Comparison of ENCODE assay signal across 11 mouse cellular contexts in the genomic region with DNA sequence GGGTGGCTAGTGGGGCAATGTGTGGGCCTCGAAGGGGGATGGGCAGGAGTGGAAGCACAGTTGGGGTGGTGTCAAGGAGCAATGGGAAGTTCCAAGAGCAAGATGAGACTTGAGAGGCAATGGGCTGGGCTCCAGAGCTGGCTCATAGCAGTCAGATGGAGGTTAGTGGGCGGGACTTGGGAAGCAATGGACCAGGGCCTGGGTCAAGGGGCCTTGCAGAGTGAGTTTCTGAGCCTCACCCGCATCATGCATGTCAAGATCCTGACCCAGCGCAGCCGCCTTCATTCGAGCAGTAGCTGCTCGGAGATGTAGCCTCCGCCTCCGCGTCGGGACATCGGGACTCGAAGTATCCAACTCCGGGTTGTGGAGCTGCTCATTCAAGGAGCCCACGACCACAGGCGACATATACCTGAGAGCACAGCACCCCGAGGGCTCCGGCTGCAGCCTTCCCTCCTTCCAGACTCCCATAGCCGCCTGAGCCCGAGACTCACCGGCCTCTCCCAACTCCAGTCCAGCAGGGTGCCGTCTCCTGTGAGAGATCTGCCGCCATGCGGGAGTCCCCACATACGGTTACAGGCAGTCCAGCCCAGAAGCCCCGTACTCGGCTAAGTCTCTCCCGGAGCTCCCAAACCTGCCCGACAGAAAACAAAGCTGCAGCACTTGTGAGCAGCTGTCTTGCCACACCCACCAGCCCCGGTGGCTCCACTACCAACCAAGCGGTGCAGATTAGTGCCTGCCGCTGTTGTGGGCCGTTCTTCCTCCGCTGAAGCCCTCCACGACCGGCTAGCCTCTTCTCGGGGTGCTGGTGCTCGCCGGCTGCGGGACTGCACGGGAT. TPM values are rescaled to one million over a fixed set of nuclear protein-coding genes. Genes with fewer than 3 reads are reported as not detected.
DNase-seq lines count a peak whose midpoint lies in the region; ATAC-seq and TF ChIP-seq lines count a peak whose summit lies in the region.
"Had no signal": no experiment of that assay in that cellular context is flagged by ENCODE, and none has a peak within 500 bp of the region (broad histone marks: within the 10 kb centered on the region; RNA-seq: fewer than 3 reads in every experiment).

No protein-coding gene starts in this region.

- no peak for TF ChIP-seq EP300 in heart, postnatal 0 days (IDR thresholded peaks at IDR 0.05; ENCODE audit: low read depth)

- no peak for ATAC-seq in heart, postnatal 0 days (ENCODE audit: insufficient read depth, low read depth)
- ATAC-seq in forebrain, embryonic 16.5 days: no peak
- no peak for ATAC-seq in stomach, embryonic 14.5 days (ENCODE audit: insufficient number of reproducible peaks, insufficient read depth, low FRiP score, low read depth)

- TF ChIP-seq CTCF in heart, postnatal 0 days (IDR thresholded peaks at IDR 0.05; ENCODE audit: low read depth): no peak

- peak overlapping the region; percentile 52 for H3K4me2 ChIP-seq in heart, postnatal 0 days (ENCODE audit: low read depth, low read length)
- H3K4me2 ChIP-seq in forebrain, embryonic 16.5 days (ENCODE audit: low read length): peak overlapping the region; percentile 75
- H3K4me2 ChIP-seq in stomach, embryonic 14.5 days (replicated peaks; ENCODE audit: low read depth, low read length): peak overlapping the region; percentile 25; the same call in 1 of the 2 replicates
- H3K4me2 ChIP-seq: liver, embryonic 15.5 days had no signal

- DNase-seq in heart, postnatal 0 days (ENCODE audit: low spot score): no peak
- no peak for DNase-seq in heart, postnatal 4 days
- DNase-seq in kidney, postnatal 36 days: peak; percentile 61 to 66
- no peak for DNase-seq in adrenal gland, adult 8-10 months
- no peak for DNase-seq in adipocyte (ENCODE audit: low spot score)
- DNase-seq in cerebellum, postnatal 36 days: no peak
- DNase-seq: cerebellum, postnatal 10 days had no signal

- H3K27ac ChIP-seq in heart, postnatal 0 days (ENCODE audit: low read depth): no peak overlapping the region
- no peak overlapping the region for H3K27ac ChIP-seq in forebrain, embryonic 16.5 days (ENCODE audit: low read length)
- H3K27ac ChIP-seq in stomach, embryonic 14.5 days (ENCODE audit: low read length): no peak overlapping the region
- H3K27ac ChIP-seq: liver, embryonic 15.5 days had no signal

- WGBS in heart, postnatal 0 days: 40% methylated on average over 41 of the region's 41 CpGs
- 11% methylated on average over 41 of the region's 41 CpGs for WGBS in forebrain, embryonic 16.5 days
- WGBS in stomach, embryonic 14.5 days: 26% methylated on average over 41 of the region's 41 CpGs

- H3K36me3 ChIP-seq in heart, postnatal 0 days (replicated peaks; ENCODE audit: control insufficient read depth, insufficient read depth, low read length): no peaks in the 10 kb centered on the region
- 0 out of 2 replicates have a peak, but pooled peaks cover 13% of the 10 kb centered on the region for H3K36me3 ChIP-seq in forebrain, embryonic 16.5 days (ENCODE audit: control insufficient read depth, insufficient read depth)
- H3K36me3 ChIP-seq in stomach, embryonic 14.5 days (ENCODE audit: control insufficient read depth, insufficient read depth, low read length): 0 out of 2 replicates have a peak, but pooled peaks cover 3% of the 10 kb centered on the region
- H3K36me3 ChIP-seq: liver, embryonic 15.5 days had no signal

- H3K4me3 ChIP-seq in heart, postnatal 0 days (ENCODE audit: low read depth, low read length): peak overlapping the region; percentile 26
- peak overlapping the region; percentile 45 for H3K4me3 ChIP-seq in forebrain, embryonic 16.5 days (replicated peaks; ENCODE audit: low read length)
- H3K4me3 ChIP-seq in stomach, embryonic 14.5 days (ENCODE audit: low read depth, low read length): no peak overlapping the region
- H3K4me3 ChIP-seq: liver, embryonic 15.5 days had no signal

- 0 out of 2 replicates have a peak, but pooled peaks cover 4% of the 10 kb centered on the region for H3K4me1 ChIP-seq in heart, postnatal 0 days (ENCODE audit: control insufficient read depth, insufficient read depth)
- H3K4me1 ChIP-seq in forebrain, embryonic 16.5 days (replicated peaks; ENCODE audit: control insufficient read depth, insufficient read depth, low read length): peaks cover 65% of the 10 kb centered on the region
- H3K4me1 ChIP-seq in stomach, embryonic 14.5 days (ENCODE audit: control insufficient read depth, insufficient read depth, low read length): peaks cover 22% of the 10 kb centered on the region

- no peaks in the 10 kb centered on the region for H3K9me3 ChIP-seq in heart, postnatal 0 days (replicated peaks; ENCODE audit: control insufficient read depth, low read length)
- peaks cover 2% of the 10 kb centered on the region for H3K9me3 ChIP-seq in forebrain, embryonic 16.5 days (ENCODE audit: control insufficient read depth, low read length)
- peaks cover 2% of the 10 kb centered on the region; the same call in 1 of the 2 replicates for H3K9me3 ChIP-seq in stomach, embryonic 14.5 days (ENCODE audit: control insufficient read depth, low read depth, low read length)
- H3K9me3 ChIP-seq: liver, embryonic 15.5 days had no signal

- no peak overlapping the region for H3K9ac ChIP-seq in heart, postnatal 0 days (replicated peaks; ENCODE audit: low read depth, low read length)
- H3K9ac ChIP-seq in forebrain, embryonic 16.5 days (replicated peaks; ENCODE audit: low read depth, low read length): peak overlapping the region; percentile 61
- H3K9ac ChIP-seq in stomach, embryonic 14.5 days (replicated peaks; ENCODE audit: low read depth, low read length): no peak overlapping the region; the same call in 1 of the 2 replicates
- H3K9ac ChIP-seq: liver, embryonic 15.5 days had no signal

- H3K27me3 ChIP-seq in heart, postnatal 0 days (ENCODE audit: control insufficient read depth, insufficient read depth, low read length): peaks cover 13% of the 10 kb centered on the region
- H3K27me3 ChIP-seq in forebrain, embryonic 16.5 days (replicated peaks; ENCODE audit: control insufficient read depth, insufficient read depth, low read length): no peaks in the 10 kb centered on the region; the same call in 1 of the 2 replicates
- H3K27me3 ChIP-seq in stomach, embryonic 14.5 days (ENCODE audit: control insufficient read depth, insufficient read depth, low read length): no peaks in the 10 kb centered on the region

RNA-seq across cellular contexts. Expression of a gene that starts 2.8 kb away (rescaled TPM):
- total RNA-seq in heart, postnatal 0 days (2014; rRNA removed; ENCODE audit: low replicate concordance): not detected in 2 replicates
- polyA plus RNA-seq in heart, postnatal 0 days (2015; fragmentation: Nextera tagmentation; extraction: Ambion mirVana): 0.47 and 0.60 TPM in 2 replicates
- total RNA-seq in heart, postnatal 4 days (2021): under 1 TPM; 0.36 to 0.76 TPM
- polyA plus RNA-seq in forebrain, embryonic 16.5 days (2015; fragmentation: Nextera tagmentation; extraction: Ambion mirVana): 1.6 and 2.4 TPM in 2 replicates
- 2.4 and 4.4 TPM in 2 replicates for polyA plus RNA-seq in stomach, embryonic 14.5 days (2014; fragmentation: Nextera tagmentation; extraction: Ambion mirVana)
- under 1 TPM in 2 of 4 experiments, not detected in 2; 0.17 to 0.38 TPM for total RNA-seq in adrenal gland, adult 8-10 months (2022)

RNA-seq across cellular contexts. Expression of a gene that starts 4.3 kb away (rescaled TPM):
- not detected in 2 replicates for total RNA-seq in heart, postnatal 0 days (2014; rRNA removed; ENCODE audit: low replicate concordance)
- 0.05 and 0.07 TPM in 2 replicates for polyA plus RNA-seq in heart, postnatal 0 days (2015; fragmentation: Nextera tagmentation; extraction: Ambion mirVana)
- total RNA-seq in heart, postnatal 4 days (2021): not detected
- 0.10 TPM in 1 of 2 replicates, not detected in the other for polyA plus RNA-seq in forebrain, embryonic 16.5 days (2015; fragmentation: Nextera tagmentation; extraction: Ambion mirVana)
- polyA plus RNA-seq in stomach, embryonic 14.5 days (2014; fragmentation: Nextera tagmentation; extraction: Ambion mirVana): 0.22 and 0.23 TPM in 2 replicates
- not detected for total RNA-seq in adrenal gland, adult 8-10 months (2022)
- total RNA-seq: CH12.LX had no signal
- polyA plus RNA-seq: liver, embryonic 15.5 days had no signal

RNA-seq across cellular contexts. Expression of a gene that starts 4.4 kb away (rescaled TPM):
- total RNA-seq in heart, postnatal 0 days (2014; rRNA removed; ENCODE audit: low replicate concordance): 1.1 and 6.0 TPM in 2 replicates
- polyA plus RNA-seq in heart, postnatal 0 days (2015; fragmentation: Nextera tagmentation; extraction: Ambion mirVana): 1.9 TPM in 2 replicates
- total RNA-seq in heart, postnatal 4 days (2021): 1 to 10 TPM; 2.3 to 2.5 TPM
- 212 and 245 TPM in 2 replicates for polyA plus RNA-seq in forebrain, embryonic 16.5 days (2015; fragmentation: Nextera tagmentation; extraction: Ambion mirVana)
- 5.2 and 5.8 TPM in 2 replicates for polyA plus RNA-seq in stomach, embryonic 14.5 days (2014; fragmentation: Nextera tagmentation; extraction: Ambion mirVana)
- total RNA-seq in adrenal gland, adult 8-10 months (2022): 1 to 10 TPM in 2 of 4 experiments, under 1 TPM in 2; 0.38 to 1.3 (median 0.97) TPM
- total RNA-seq: CH12.LX had no signal

RNA-seq across cellular contexts. Expression of a gene that starts 4.6 kb away (rescaled TPM):
- total RNA-seq in heart, postnatal 0 days (2014; rRNA removed; ENCODE audit: low replicate concordance): 8.2 TPM in 1 of 2 replicates, not detected in the other
- polyA plus RNA-seq in heart, postnatal 0 days (2015; fragmentation: Nextera tagmentation; extraction: Ambion mirVana): 0.49 and 0.68 TPM in 2 replicates
- total RNA-seq in heart, postnatal 4 days (2021): 1 to 10 TPM in 1 of 2 experiments, under 1 TPM in 1; 0.26 to 1.3 TPM
- polyA plus RNA-seq in forebrain, embryonic 16.5 days (2015; fragmentation: Nextera tagmentation; extraction: Ambion mirVana): 5.6 and 6.3 TPM in 2 replicates
- 4.9 and 5.0 TPM in 2 replicates for polyA plus RNA-seq in stomach, embryonic 14.5 days (2014; fragmentation: Nextera tagmentation; extraction: Ambion mirVana)
- under 1 TPM in 3 of 4 experiments, not detected in 1; 0.08 to 0.35 (median 0.09) TPM for total RNA-seq in adrenal gland, adult 8-10 months (2022)
- total RNA-seq: CH12.LX had no signal

RNA-seq across cellular contexts. Expression of a gene that starts 11.6 kb away (rescaled TPM):
- 12.0 and 13.4 TPM in 2 replicates for total RNA-seq in heart, postnatal 0 days (2014; rRNA removed; ENCODE audit: low replicate concordance)
- polyA plus RNA-seq in heart, postnatal 0 days (2015; fragmentation: Nextera tagmentation; extraction: Ambion mirVana): 0.96 and 1.1 TPM in 2 replicates
- 1 to 10 TPM; 7.9 to 8.2 TPM for total RNA-seq in heart, postnatal 4 days (2021)
- 11.1 and 14.0 TPM in 2 replicates for polyA plus RNA-seq in forebrain, embryonic 16.5 days (2015; fragmentation: Nextera tagmentation; extraction: Ambion mirVana)
- 6.7 and 7.8 TPM in 2 replicates for polyA plus RNA-seq in stomach, embryonic 14.5 days (2014; fragmentation: Nextera tagmentation; extraction: Ambion mirVana)
- 10 to 100 TPM; 22.7 to 48.4 (median 37.4) TPM for total RNA-seq in adrenal gland, adult 8-10 months (2022)

Comparison
In these comparisons a context has a peak if more than half of its experiments do, and no peak if none do; other contexts are left out.
1. DNase-seq: peak in kidney, postnatal 36 days (2 of 2); none in heart, postnatal 0 days (single experiment), heart, postnatal 4 days (single experiment), adrenal gland, adult 8-10 months (single experiment), adipocyte (single experiment) and cerebellum, postnatal 36 days (0 of 2).
2. H3K4me2 ChIP-seq: peak in every context shown above with its lines; median percentile 75 in forebrain, embryonic 16.5 days; 52 in heart, postnatal 0 days; 25 in stomach, embryonic 14.5 days.